Mouse (Mus musculus): Measurements from ENCODE around the gene Gab2.

- TF ChIP-seq CTCF (IDR thresholded peaks at IDR 0.05; ENCODE audit: low read depth, low read length) (no peak), POLR2A (IDR thresholded peaks at IDR 0.05; ENCODE audit: borderline replicate concordance, low read depth, low read length) (no peak)
These were observed 230.2 kb downstream of the Gab2 start for GRCm38 (mm10) chr7:97311620-97312019.
